Mouse (Mus musculus): ENCODE measurements at regions not wholly inside any gene's neighbourhood (a gene's known extent, or its start where the extent isn't known, plus 50 kb on each side); places are given as distances from the start of the nearest gene placed in this dataset.
"Not testable (repeated sequence)": the region's sequence is repeated elsewhere in the genome, so short reads cannot be mapped to it uniquely, and the experiment has no call there.

DNA sequence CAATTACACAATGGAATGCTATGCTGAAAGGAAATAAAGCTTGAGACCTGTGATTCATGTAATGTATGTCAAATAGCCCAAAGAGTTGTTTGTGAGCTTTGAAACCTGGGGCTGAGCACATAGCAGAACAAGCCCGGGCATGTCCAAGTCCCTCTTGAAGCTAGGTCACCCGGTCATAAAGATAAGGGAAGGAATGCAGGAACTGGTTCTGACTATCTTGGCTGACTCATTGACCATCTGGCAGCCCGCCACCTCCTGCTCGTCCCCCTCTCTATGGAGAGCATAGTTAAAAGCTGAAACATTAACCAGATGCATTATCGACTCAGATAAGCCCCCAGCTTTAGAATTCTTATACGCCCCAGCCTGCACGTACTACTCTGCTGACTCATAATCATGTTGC, 1208.1 kb downstream of the Hace1 start:
- H3K4me1 ChIP-seq (ENCODE audit: control insufficient read depth, insufficient read depth, low read length); H3K36me3 ChIP-seq (ENCODE audit: control insufficient read depth, insufficient read depth, low read length); DNase-seq; H3K9ac ChIP-seq (replicated peaks; ENCODE audit: low read length); H3K9me3 ChIP-seq (ENCODE audit: control insufficient read depth, low read length); H3K4me2 ChIP-seq (ENCODE audit: low read length); H3K4me3 ChIP-seq (replicated peaks; ENCODE audit: low read depth, low read length); H3K27me3 ChIP-seq (ENCODE audit: control insufficient read depth, insufficient read depth, low read length); ATAC-seq (ENCODE audit: low FRiP score, low TSS enrichment); H3K27ac ChIP-seq (replicated peaks; ENCODE audit: low read depth, low read length): not testable (repeated sequence)
- WGBS = 94% methylated on average over 7 of the region's 7 CpGs

- no peaks in the 10 kb centered on the region for H3K36me3 ChIP-seq (ENCODE audit: control insufficient read depth, insufficient read depth, low read length)
- H3K27ac ChIP-seq (replicated peaks; ENCODE audit: low read depth, low read length) = no peak overlapping the region
- H3K9ac ChIP-seq (replicated peaks; ENCODE audit: low read length) = no peak overlapping the region
- no peak for DNase-seq
- WGBS = 78% methylated on average over 1 of the region's 1 CpGs
- H3K4me3 ChIP-seq (replicated peaks; ENCODE audit: low read depth, low read length) = no peak overlapping the region
- H3K4me2 ChIP-seq (ENCODE audit: low read length) = no peak overlapping the region
- H3K4me1 ChIP-seq (ENCODE audit: control insufficient read depth, insufficient read depth, low read length) = no peaks in the 10 kb centered on the region
- no peaks in the 10 kb centered on the region for H3K9me3 ChIP-seq (ENCODE audit: control insufficient read depth, low read length)
- ATAC-seq (ENCODE audit: low FRiP score, low TSS enrichment) = no peak
- H3K27me3 ChIP-seq (ENCODE audit: control insufficient read depth, insufficient read depth, low read length) = no peaks in the 10 kb centered on the region
These were observed 1236.6 kb downstream of the Hace1 start for GRCm38 (mm10) chr10:46814271-46814670.

DNA sequence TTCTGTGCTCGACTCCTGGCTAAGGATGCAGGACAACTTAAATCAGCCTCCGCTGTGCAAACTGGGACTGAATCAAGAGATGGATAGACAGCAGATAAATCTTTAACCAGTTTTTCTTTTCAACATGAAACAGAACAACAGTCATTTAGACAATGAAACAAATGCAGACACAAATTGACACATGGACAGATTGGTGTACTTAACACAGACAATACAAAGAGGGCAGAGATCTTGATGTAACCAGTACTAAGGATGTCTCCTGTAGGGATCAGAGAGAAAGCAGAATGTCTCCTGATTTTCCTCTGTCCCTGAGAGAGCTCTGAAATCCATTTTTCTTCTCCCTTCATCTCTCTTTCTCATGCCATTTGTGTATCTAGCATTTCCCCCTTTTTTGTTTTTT, 1241.5 kb downstream of the Hace1 start:
- DNase-seq (no peak), ATAC-seq (ENCODE audit: low FRiP score, low TSS enrichment) (no peak)
- no peaks in the 10 kb centered on the region for H3K4me1 ChIP-seq (ENCODE audit: control insufficient read depth, insufficient read depth, low read length)
- 76% methylated on average over 2 of the region's 2 CpGs for WGBS
- H3K9ac ChIP-seq (replicated peaks; ENCODE audit: low read length) = no peak overlapping the region
- no peaks in the 10 kb centered on the region for H3K36me3 ChIP-seq (ENCODE audit: control insufficient read depth, insufficient read depth, low read length)
- H3K4me2 ChIP-seq (ENCODE audit: low read length) = no peak overlapping the region
- no peaks in the 10 kb centered on the region for H3K27me3 ChIP-seq (ENCODE audit: control insufficient read depth, insufficient read depth, low read length)
- H3K9me3 ChIP-seq (ENCODE audit: control insufficient read depth, low read length) = no peaks in the 10 kb centered on the region
- H3K27ac ChIP-seq (replicated peaks; ENCODE audit: low read depth, low read length) = no peak overlapping the region
- H3K4me3 ChIP-seq (replicated peaks; ENCODE audit: low read depth, low read length) = no peak overlapping the region

DNA sequence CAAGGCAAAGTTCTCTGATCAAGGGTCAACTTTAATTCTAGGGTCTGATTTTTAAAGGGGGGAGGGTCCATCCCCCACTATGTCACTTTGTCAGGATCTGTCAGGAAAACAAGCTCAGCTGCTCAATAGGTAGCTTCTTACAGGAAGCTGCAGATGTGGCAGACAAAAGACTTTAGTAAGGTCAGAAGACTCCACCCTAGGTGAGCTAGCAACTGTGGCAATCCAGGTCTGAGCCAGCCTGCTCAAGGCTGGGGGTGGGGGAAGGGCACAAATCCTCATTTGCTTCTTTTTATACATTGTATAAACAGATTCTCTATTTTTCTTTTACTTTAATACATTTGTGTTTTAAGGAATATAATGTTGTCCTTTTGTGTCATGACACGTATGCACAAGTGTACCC, 1242.3 kb downstream of the Hace1 start:
- H3K27ac ChIP-seq (replicated peaks; ENCODE audit: low read depth, low read length) = no peak overlapping the region
- H3K4me2 ChIP-seq (ENCODE audit: low read length) = no peak overlapping the region
- DNase-seq = no peak
- H3K4me1 ChIP-seq (ENCODE audit: control insufficient read depth, insufficient read depth, low read length) = no peaks in the 10 kb centered on the region
- no peaks in the 10 kb centered on the region for H3K9me3 ChIP-seq (ENCODE audit: control insufficient read depth, low read length)
- H3K36me3 ChIP-seq (ENCODE audit: control insufficient read depth, insufficient read depth, low read length) = no peaks in the 10 kb centered on the region
- ATAC-seq (ENCODE audit: low FRiP score, low TSS enrichment) = no peak
- no peak overlapping the region for H3K9ac ChIP-seq (replicated peaks; ENCODE audit: low read length)
- WGBS = 93% methylated on average over 1 of the region's 1 CpGs
- H3K4me3 ChIP-seq (replicated peaks; ENCODE audit: low read depth, low read length) = no peak overlapping the region
- no peaks in the 10 kb centered on the region for H3K27me3 ChIP-seq (ENCODE audit: control insufficient read depth, insufficient read depth, low read length)

- no peaks in the 10 kb centered on the region for H3K9me3 ChIP-seq (ENCODE audit: control insufficient read depth, low read length)
- H3K4me1 ChIP-seq (ENCODE audit: control insufficient read depth, insufficient read depth, low read length) = 0 out of 2 replicates have a peak, but pooled peaks cover 9% of the 10 kb centered on the region
- no peak overlapping the region for H3K27ac ChIP-seq (replicated peaks; ENCODE audit: low read depth, low read length)
- H3K9ac ChIP-seq (replicated peaks; ENCODE audit: low read length) = no peak overlapping the region
- DNase-seq = no peak
- H3K36me3 ChIP-seq (ENCODE audit: control insufficient read depth, insufficient read depth, low read length) = no peaks in the 10 kb centered on the region
- H3K27me3 ChIP-seq (ENCODE audit: control insufficient read depth, insufficient read depth, low read length) = no peaks in the 10 kb centered on the region
- 43% methylated on average over 1 of the region's 1 CpGs for WGBS
- no peak for ATAC-seq (ENCODE audit: low FRiP score, low TSS enrichment)
- H3K4me3 ChIP-seq (replicated peaks; ENCODE audit: low read depth, low read length) = no peak overlapping the region
- no peak overlapping the region for H3K4me2 ChIP-seq (ENCODE audit: low read length)
These were observed 1246.2 kb downstream of the Hace1 start for GRCm38 (mm10) chr10:46823837-46824236.

- WGBS = 4% methylated on average over 3 of the region's 3 CpGs
- ATAC-seq (ENCODE audit: low FRiP score, low TSS enrichment) = 0 out of 2 replicates have a peak, but pooled peaks have one; percentile 17
- no peak overlapping the region for H3K4me3 ChIP-seq (replicated peaks; ENCODE audit: low read depth, low read length)
- no peaks in the 10 kb centered on the region for H3K36me3 ChIP-seq (ENCODE audit: control insufficient read depth, insufficient read depth, low read length)
- no peak overlapping the region for H3K9ac ChIP-seq (replicated peaks; ENCODE audit: low read length)
- peak overlapping the region; percentile 53 for H3K27ac ChIP-seq (replicated peaks; ENCODE audit: low read depth, low read length)
- H3K9me3 ChIP-seq (ENCODE audit: control insufficient read depth, low read length) = no peaks in the 10 kb centered on the region
- no peak overlapping the region for H3K4me2 ChIP-seq (ENCODE audit: low read length)
- 0 out of 2 replicates have a peak, but pooled peaks cover 9% of the 10 kb centered on the region for H3K4me1 ChIP-seq (ENCODE audit: control insufficient read depth, insufficient read depth, low read length)
- DNase-seq = peak; percentile 51
- H3K27me3 ChIP-seq (ENCODE audit: control insufficient read depth, insufficient read depth, low read length) = no peaks in the 10 kb centered on the region
These were observed 1248.4 kb downstream of the Hace1 start for GRCm38 (mm10) chr10:46826012-46826411.

GRCm38 (mm10) chr10:46826639-46827038, 1249.0 kb downstream of the Hace1 start:
- no peaks in the 10 kb centered on the region for H3K9me3 ChIP-seq (ENCODE audit: control insufficient read depth, low read length)
- H3K27me3 ChIP-seq (ENCODE audit: control insufficient read depth, insufficient read depth, low read length) = no peaks in the 10 kb centered on the region
- H3K9ac ChIP-seq (replicated peaks; ENCODE audit: low read length) = no peak overlapping the region
- DNase-seq (peak; percentile 48), ATAC-seq (ENCODE audit: low FRiP score, low TSS enrichment) (no peak)
- no peak overlapping the region for H3K4me2 ChIP-seq (ENCODE audit: low read length)
- H3K36me3 ChIP-seq (ENCODE audit: control insufficient read depth, insufficient read depth, low read length) = no peaks in the 10 kb centered on the region
- no peak overlapping the region for H3K4me3 ChIP-seq (replicated peaks; ENCODE audit: low read depth, low read length)
- peak overlapping the region; percentile 53; the same call in 1 of the 2 replicates for H3K27ac ChIP-seq (replicated peaks; ENCODE audit: low read depth, low read length)
- 0 out of 2 replicates have a peak, but pooled peaks cover 9% of the 10 kb centered on the region for H3K4me1 ChIP-seq (ENCODE audit: control insufficient read depth, insufficient read depth, low read length)
- WGBS = 18% methylated on average over 1 of the region's 1 CpGs

DNA sequence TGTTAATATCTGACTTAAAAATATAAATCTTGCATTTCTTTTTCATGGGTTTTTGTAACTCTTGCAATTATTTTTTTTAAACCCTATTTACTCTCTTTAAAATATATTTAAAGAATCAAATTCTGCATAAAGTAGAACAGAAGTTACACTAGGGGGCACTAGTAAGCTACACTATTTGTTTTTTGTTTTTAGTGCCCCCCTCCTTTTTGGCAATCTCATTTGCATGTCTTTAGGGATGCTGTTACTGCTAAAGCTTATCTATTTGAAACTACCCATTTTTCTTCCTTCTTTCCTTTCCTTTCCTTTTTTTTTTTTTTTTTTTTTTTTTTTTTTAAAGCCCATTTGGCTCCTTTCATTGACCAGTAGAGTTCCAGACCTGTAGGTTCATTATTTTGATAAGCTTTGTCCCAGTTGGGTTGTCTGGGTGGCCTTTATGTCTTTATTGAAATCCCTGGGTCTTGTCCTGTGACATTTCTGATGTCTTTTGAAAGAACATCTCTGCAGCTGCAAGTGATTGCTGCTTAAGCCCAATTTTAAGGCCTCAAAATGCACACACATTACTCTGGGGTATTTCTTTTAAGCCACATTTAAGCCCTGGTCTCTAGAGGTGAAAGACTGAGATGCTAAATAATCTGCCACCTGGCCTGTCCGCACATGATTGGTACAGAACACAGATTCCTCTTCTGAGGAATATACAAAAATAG, 1249.6 kb downstream of the Hace1 start:
- ATAC-seq (ENCODE audit: low FRiP score, low TSS enrichment) (peak; percentile 83), DNase-seq (peak; percentile 89)
- Histone ChIP-seq H3K27ac (replicated peaks; ENCODE audit: low read depth, low read length) (peak overlapping the region; percentile 67), H3K27me3 (ENCODE audit: control insufficient read depth, insufficient read depth, low read length) (no peaks in the 10 kb centered on the region), H3K4me2 (ENCODE audit: low read length) (no peak overlapping the region), H3K4me3 (replicated peaks; ENCODE audit: low read depth, low read length) (no peak overlapping the region), H3K36me3 (ENCODE audit: control insufficient read depth, insufficient read depth, low read length) (no peaks in the 10 kb centered on the region), H3K9me3 (ENCODE audit: control insufficient read depth, low read length) (no peaks in the 10 kb centered on the region), H3K4me1 (ENCODE audit: control insufficient read depth, insufficient read depth, low read length) (0 out of 2 replicates have a peak, but pooled peaks cover 9% of the 10 kb centered on the region), H3K9ac (replicated peaks; ENCODE audit: low read length) (no peak overlapping the region)
- 2% methylated on average over 1 of the region's 1 CpGs for WGBS

GRCm38 (mm10) chr10:46828164-46828563, 1250.5 kb downstream of the Hace1 start:
- peak; percentile 55 for DNase-seq

More at GRCm38 (mm10) chr10:46828164-46828563, 1250.5 kb downstream of the Hace1 start:
- Histone ChIP-seq H3K36me3 (ENCODE audit: control insufficient read depth, insufficient read depth, low read length) (no peaks in the 10 kb centered on the region), H3K9ac (replicated peaks; ENCODE audit: low read length) (no peak overlapping the region), H3K27ac (replicated peaks; ENCODE audit: low read depth, low read length) (peak overlapping the region; percentile 45; the same call in 1 of the 2 replicates), H3K4me2 (ENCODE audit: low read length) (no peak overlapping the region), H3K27me3 (ENCODE audit: control insufficient read depth, insufficient read depth, low read length) (no peaks in the 10 kb centered on the region), H3K4me1 (ENCODE audit: control insufficient read depth, insufficient read depth, low read length) (0 out of 2 replicates have a peak, but pooled peaks cover 9% of the 10 kb centered on the region), H3K4me3 (replicated peaks; ENCODE audit: low read depth, low read length) (no peak overlapping the region), H3K9me3 (ENCODE audit: control insufficient read depth, low read length) (no peaks in the 10 kb centered on the region)
- peak; percentile 57; the same call in 1 of the 2 replicates for ATAC-seq (ENCODE audit: low FRiP score, low TSS enrichment)
- 8% methylated on average over 2 of the region's 2 CpGs for WGBS

Data from midbrain, embryonic 14.5 days (tissue).